Mouse (Mus musculus) embryo, embryonic 11.5 days (tissue): ENCODE results near the gene Mta3.
A peak's percentile ranks its signal among the peaks of the same experiment; 100 is the strongest.

Source experiments
- DNase-seq: peaks from one replicate; pipeline ENCODE4 v3.0.0-alpha.2; 2012; ENCODE audit warnings: low read depth, low spot score

Gene Mta3

GRCm38 (mm10) chr17:83758096-83758495 lies 52.1 kb downstream of the Mta3 start:
- no peak for DNase-seq

GRCm38 (mm10) chr17:83759547-83759946 lies 53.6 kb downstream of the Mta3 start:
- no peak for DNase-seq

- DNase-seq = no peak
Observed at GRCm38 (mm10) chr17:83764538-83764937, 58.6 kb downstream of the Mta3 start.

- DNase-seq = no peak
Observed at GRCm38 (mm10) chr17:83767064-83767463, 61.1 kb downstream of the Mta3 start.

GRCm38 (mm10) chr17:83768309-83768708 lies 62.3 kb downstream of the Mta3 start:
- no peak for DNase-seq

GRCm38 (mm10) chr17:83770371-83770770 lies 64.4 kb downstream of the Mta3 start:
- no peak for DNase-seq

GRCm38 (mm10) chr17:83770931-83771330 lies 65.0 kb downstream of the Mta3 start:
- no peak for DNase-seq

GRCm38 (mm10) chr17:83772110-83772509 lies 66.1 kb downstream of the Mta3 start:
- DNase-seq = no peak

- no peak for DNase-seq
Observed at GRCm38 (mm10) chr17:83772711-83773110, 66.7 kb downstream of the Mta3 start.

- DNase-seq = no peak
Observed at GRCm38 (mm10) chr17:83776965-83777364, 71.0 kb downstream of the Mta3 start.

- no peak for DNase-seq
Observed at GRCm38 (mm10) chr17:83777462-83778051, 71.6 kb downstream of the Mta3 start.

- DNase-seq = no peak
Observed at GRCm38 (mm10) chr17:83780228-83780627, 74.3 kb downstream of the Mta3 start.

- no peak for DNase-seq
Observed at GRCm38 (mm10) chr17:83782740-83783139, 76.8 kb downstream of the Mta3 start.

GRCm38 (mm10) chr17:83786418-83786817 lies 80.5 kb downstream of the Mta3 start:
- DNase-seq = no peak

- DNase-seq = no peak
Observed at GRCm38 (mm10) chr17:83790158-83790557, 84.2 kb downstream of the Mta3 start.

GRCm38 (mm10) chr17:83792388-83792787 lies 86.4 kb downstream of the Mta3 start:
- no peak for DNase-seq

GRCm38 (mm10) chr17:83795121-83795520 lies 89.2 kb downstream of the Mta3 start:
- DNase-seq = no peak

- no peak for DNase-seq
Observed at GRCm38 (mm10) chr17:83799506-83800050, 93.6 kb downstream of the Mta3 start.

- DNase-seq = no peak
Observed at GRCm38 (mm10) chr17:83803987-83804386, 98.0 kb downstream of the Mta3 start.

- DNase-seq = no peak
Observed at GRCm38 (mm10) chr17:83805078-83805477, 99.1 kb downstream of the Mta3 start.

GRCm38 (mm10) chr17:83807345-83807744 lies 101.4 kb downstream of the Mta3 start:
- DNase-seq = no peak

- DNase-seq = peak; percentile 46
Observed at GRCm38 (mm10) chr17:83807778-83808398, 101.9 kb downstream of the Mta3 start.

GRCm38 (mm10) chr17:83808476-83809098 lies 102.6 kb downstream of the Mta3 start:
- no peak for DNase-seq
